Mouse (Mus musculus) olfactory bulb, adult 2 months (tissue): ENCODE measurements around the gene Tmem109.

Experiments
- CTCF ChIP-seq: fragments of 200-500 bp; IDR thresholded peaks from 2 replicates; pipeline ENCODE4 v1.5.1; 2012; ENCODE audit warnings: low read depth, mild to moderate bottlenecking, low read length, moderate library complexity; ENCODE audit not compliant: insufficient read depth
- POLR2A ChIP-seq: fragments of 200-500 bp; IDR thresholded peaks from 2 replicates; pipeline ENCODE4 v1.6.1; 2012; ENCODE audit warnings: mild to moderate bottlenecking, low read depth, low read length, moderate library complexity; ENCODE audit not compliant: insufficient read depth

DNA sequence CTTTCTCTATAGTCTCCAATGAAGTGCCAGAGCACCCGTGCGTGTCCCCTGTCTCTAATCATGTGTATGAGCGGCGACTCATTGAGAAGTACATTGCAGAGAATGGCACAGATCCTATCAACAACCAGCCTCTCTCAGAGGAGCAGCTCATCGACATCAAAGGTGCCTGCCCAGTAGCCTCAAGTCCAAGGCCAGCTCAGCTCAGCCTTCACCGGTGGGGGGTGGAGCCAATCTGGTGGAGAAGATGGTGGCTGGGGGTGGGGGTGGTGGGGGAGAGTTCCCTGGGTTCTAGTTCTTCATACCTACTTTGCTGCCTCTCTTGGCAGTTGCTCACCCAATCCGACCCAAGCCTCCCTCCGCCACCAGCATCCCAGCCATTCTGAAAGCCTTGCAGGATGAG is 15.7 kb upstream of the Tmem109 start:
- TF ChIP-seq CTCF = no peak
- TF ChIP-seq POLR2A = no peak
